Mouse (Mus musculus) urinary bladder, postnatal 14 days (tissue): ENCODE measurements around the gene Olfr672.
"Not testable (repeated sequence)": the region's sequence is repeated elsewhere in the genome, so short reads cannot be mapped to it uniquely, and the experiment has no call there.

Experiments used
- DNase-seq: peaks from one replicate; pipeline ENCODE4 v3.0.0; 2021; ENCODE audit warnings: low spot score

Olfr672 gene

GRCm38 (mm10) chr7:105001929-105002328 lies at the start of gene Olfr672:
TSS of gene Olfr672 (minus strand) at chr7:105002029.
- no peak for DNase-seq

- DNase-seq: not testable (repeated sequence)
Measured at GRCm38 (mm10) chr7:105033836-105034235, 32.0 kb upstream of the Olfr672 start.

- no peak for DNase-seq
Measured at GRCm38 (mm10) chr7:105032398-105032797, 30.6 kb upstream of the Olfr672 start, which contains the start of gene Olfr676. TSS of gene Olfr676 (plus strand) at chr7:105032698.

GRCm38 (mm10) chr7:105028360-105028759 lies 26.5 kb upstream of the Olfr672 start, which contains the start of gene Olfr675:
TSS of gene Olfr675 (minus strand) at chr7:105028460.
- DNase-seq: no peak

- no peak for DNase-seq
Measured at GRCm38 (mm10) chr7:105022530-105022929, 20.7 kb upstream of the Olfr672 start.

- DNase-seq: no peak
Measured at GRCm38 (mm10) chr7:104979026-104979425, 22.8 kb downstream of the Olfr672 start, which contains the start of gene Olfr671. TSS of gene Olfr671 (minus strand) at chr7:104979126.

- DNase-seq: not testable (repeated sequence)
Measured at GRCm38 (mm10) chr7:104972507-104972906, 29.3 kb downstream of the Olfr672 start.

GRCm38 (mm10) chr7:104962520-104962919 lies 39.3 kb downstream of the Olfr672 start, which contains the start of gene Olfr670:
TSS of gene Olfr670 (minus strand) at chr7:104962620.
- no peak for DNase-seq

- not testable (repeated sequence) for DNase-seq
Measured at GRCm38 (mm10) chr7:104950234-104950633, 51.6 kb downstream of the Olfr672 start.
